9 mouse cellular contexts compared by ENCODE assay signal in genomic region chr11:87448476-87449199, GRCm38 (mm10). TPM values are rescaled to one million over a fixed set of nuclear protein-coding genes. Genes with fewer than 3 reads are reported as not detected.
DNase-seq lines count a peak whose midpoint lies in the region; TF ChIP-seq lines count a peak whose summit lies in the region.
"Not testable (repeated sequence)": the region's sequence is repeated elsewhere in the genome, so short reads cannot be mapped to it uniquely, and the experiment has no call there.
"Had no signal": no experiment of that assay in that cellular context is flagged by ENCODE, and none has a peak within 500 bp of the region (broad histone marks: within the 10 kb centered on the region; RNA-seq: fewer than 3 reads in every experiment).

No protein-coding gene starts in this region.

- DNase-seq in WW6 (ENCODE audit: low read depth, low spot score) = peak; percentile 78
- peak; percentile 93 for DNase-seq in embryo, embryonic 10 days (ENCODE audit: low spot score)
- peak; percentile 27 for DNase-seq in gastrocnemius, adult 2 months
- peak; percentile 86 for DNase-seq in induced T-regulatory cell, adult 2 months (ENCODE audit: low read depth)
- DNase-seq in left cerebral cortex, postnatal 10 days (ENCODE audit: extremely low spot score in 1 of 2, low spot score in 2 of 2) = peak; percentile 63 to 76
- peak; percentile 44 to 57 for DNase-seq in lung, postnatal 4 days
- DNase-seq in retina, embryonic 14.5 days (ENCODE audit: low spot score) = peak; percentile 89
- DNase-seq in urinary bladder, postnatal 25 days (ENCODE audit: low spot score) = peak; percentile 70

- peak overlapping the region; percentile 93 for H3K27ac ChIP-seq in gastrocnemius, adult 2 months

- intact Hi-C loops in gastrocnemius, adult 2 months (cut with DNase I); left cerebral cortex, postnatal 10 days (cut with DNase I): not testable (repeated sequence)

- peak overlapping the region; percentile 73 for H3K4me3 ChIP-seq in gastrocnemius, adult 2 months

- TF ChIP-seq CTCF in gastrocnemius, adult 2 months (IDR thresholded peaks at IDR 0.05) = not testable (repeated sequence)

RNA-seq across cellular contexts. Expression of gene Tex14, which starts 43.8 kb away (rescaled TPM):
- not detected for total RNA-seq in gastrocnemius, adult 2 months (2021)
- total RNA-seq in left cerebral cortex, postnatal 10 days (2021) = under 1 TPM; 0.36 to 0.56 TPM
- total RNA-seq: gastrocnemius, postnatal 36 days had no signal

RNA-seq across cellular contexts. Expression of gene Rad51c, which starts 43.9 kb away (rescaled TPM):
- under 1 TPM; 0.26 to 0.45 TPM for total RNA-seq in gastrocnemius, adult 2 months (2021)
- total RNA-seq in left cerebral cortex, postnatal 10 days (2021) = 1 to 10 TPM; 3.4 to 4.8 TPM

Comparison
In these comparisons a context has a peak if more than half of its experiments do, and no peak if none do; other contexts are left out.
1. Peak in every context shown above with its lines: DNase-seq, H3K4me3 ChIP-seq and H3K27ac ChIP-seq.
2. DNase-seq: peak in every context shown above with its lines; median percentile 93 in embryo, embryonic 10 days; 89 in retina, embryonic 14.5 days; 86 in induced T-regulatory cell, adult 2 months; 78 in WW6; 70 in urinary bladder, postnatal 25 days; 70 in left cerebral cortex, postnatal 10 days; 50 in lung, postnatal 4 days; 27 in gastrocnemius, adult 2 months.